Mouse (Mus musculus): ENCODE measurements around the gene Smim7.

Smim7 gene

DNA sequence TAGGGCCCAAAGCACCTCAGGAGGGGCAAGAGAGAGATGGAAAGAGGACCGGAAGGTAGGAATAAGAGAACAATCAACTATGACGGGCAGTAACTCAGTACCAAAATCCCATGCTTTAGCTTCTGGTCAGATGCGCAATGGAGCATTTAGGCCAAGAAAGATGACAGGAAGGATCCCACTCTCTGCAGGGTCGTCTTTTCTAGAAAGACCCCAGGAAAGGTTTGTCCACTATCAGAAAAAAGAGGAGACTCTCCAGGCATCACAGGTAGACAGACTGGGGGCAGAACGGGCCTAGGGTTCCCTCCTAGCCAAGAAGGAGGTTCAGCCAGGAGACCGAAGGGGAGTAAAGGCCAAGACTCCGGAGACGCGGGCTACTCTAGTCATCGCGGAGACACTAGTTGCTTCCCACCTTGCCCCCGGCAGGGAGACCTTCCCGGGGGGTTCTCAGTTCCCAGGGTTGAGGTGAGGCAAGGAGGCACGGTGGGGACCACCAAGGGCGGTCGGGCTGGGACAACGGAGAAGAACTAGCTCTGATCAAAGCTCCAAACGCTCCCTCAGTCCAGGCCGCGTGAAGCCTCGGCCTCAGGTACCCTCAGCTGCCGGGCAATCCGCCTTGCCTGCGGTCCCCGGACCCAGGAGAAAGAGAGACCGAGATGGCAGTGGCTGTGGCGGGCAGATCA lies 23.6 kb downstream of the Smim7 start:
- peak; percentile 15 for DNase-seq

- peak; percentile 29 for DNase-seq
Measured at GRCm38 (mm10) chr8:72539234-72539633, 31.7 kb downstream of the Smim7 start.

GRCm38 (mm10) chr8:72534888-72535287 lies 36.0 kb downstream of the Smim7 start:
- no peak for DNase-seq

DNA sequence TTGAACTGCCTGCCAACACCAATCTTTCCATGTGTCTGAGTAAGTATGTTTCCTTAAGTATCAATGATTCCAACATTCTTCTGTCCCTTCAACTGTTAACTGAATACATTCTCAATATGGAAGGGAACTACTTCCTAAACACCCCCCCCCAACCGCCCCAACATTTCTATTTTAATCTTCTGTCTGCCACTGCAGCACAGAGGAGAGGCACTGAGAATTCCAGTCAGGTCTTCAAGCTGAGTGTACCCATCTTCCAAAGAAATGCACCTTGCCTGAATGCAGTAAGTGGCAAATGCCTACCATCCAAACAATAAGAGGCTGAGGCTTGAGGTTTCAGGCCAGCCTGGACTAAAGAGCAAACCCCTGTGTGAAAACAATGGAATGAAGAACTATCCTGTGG lies 38.8 kb downstream of the Smim7 start:
- no peak for DNase-seq

DNA sequence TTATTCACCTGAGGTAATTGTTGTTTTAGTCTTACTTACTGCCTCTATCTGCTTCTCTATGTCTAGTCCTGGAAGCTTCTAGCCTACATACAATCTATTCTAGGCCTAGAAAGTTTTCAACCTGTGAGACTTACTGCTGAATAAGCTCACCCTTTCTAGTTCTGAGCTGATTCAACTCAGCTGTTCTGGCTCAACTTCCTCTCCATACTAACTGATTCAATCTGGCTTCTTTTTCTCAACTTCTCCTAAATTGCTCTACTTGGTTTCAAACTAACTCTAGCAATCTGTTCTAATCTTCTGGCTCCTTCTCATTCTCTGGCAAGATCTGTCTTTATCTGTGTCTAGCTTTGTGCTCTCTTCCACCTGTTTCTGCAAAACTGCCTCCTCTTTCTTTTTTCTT lies 49.0 kb downstream of the Smim7 start:
- DNase-seq = no peak

DNA sequence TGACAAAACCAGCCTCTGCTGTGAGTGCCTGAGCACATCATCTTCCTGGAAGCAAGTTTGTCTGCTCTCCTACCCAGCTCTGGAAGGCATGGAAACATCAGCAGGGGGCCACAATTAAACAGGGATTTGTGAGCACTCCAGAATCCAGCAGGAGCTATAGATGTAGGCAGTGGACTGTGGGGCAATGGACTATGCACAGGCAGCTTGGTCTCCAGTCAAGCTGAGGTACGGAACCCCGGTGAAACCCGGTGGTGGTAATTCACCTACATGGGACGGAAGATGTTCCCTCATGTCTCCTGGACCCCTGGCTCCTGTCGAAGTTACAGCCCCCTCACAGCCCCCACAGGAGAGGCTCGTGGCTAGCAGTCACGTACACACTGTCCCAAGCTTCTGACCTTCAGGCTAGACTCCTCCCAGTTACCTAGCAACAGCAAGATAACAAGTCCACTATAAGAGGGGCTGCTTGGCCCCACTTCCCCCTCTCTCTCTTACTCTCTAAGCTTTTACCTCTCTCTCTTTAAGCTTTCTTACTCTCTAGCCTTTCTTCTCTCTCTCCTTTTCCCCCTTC lies 53.4 kb downstream of the Smim7 start:
- DNase-seq = no peak

Data from lung, postnatal 10 days (tissue).